Mouse (Mus musculus) layer of hippocampus, adult 11-12 months (tissue): ENCODE measurements around the gene Ciz1.

Source experiments
- DNase-seq: peaks from one replicate; pipeline ENCODE4 v3.0.0; 2022; ENCODE audit warnings: low spot score

The Ciz1 gene

DNA sequence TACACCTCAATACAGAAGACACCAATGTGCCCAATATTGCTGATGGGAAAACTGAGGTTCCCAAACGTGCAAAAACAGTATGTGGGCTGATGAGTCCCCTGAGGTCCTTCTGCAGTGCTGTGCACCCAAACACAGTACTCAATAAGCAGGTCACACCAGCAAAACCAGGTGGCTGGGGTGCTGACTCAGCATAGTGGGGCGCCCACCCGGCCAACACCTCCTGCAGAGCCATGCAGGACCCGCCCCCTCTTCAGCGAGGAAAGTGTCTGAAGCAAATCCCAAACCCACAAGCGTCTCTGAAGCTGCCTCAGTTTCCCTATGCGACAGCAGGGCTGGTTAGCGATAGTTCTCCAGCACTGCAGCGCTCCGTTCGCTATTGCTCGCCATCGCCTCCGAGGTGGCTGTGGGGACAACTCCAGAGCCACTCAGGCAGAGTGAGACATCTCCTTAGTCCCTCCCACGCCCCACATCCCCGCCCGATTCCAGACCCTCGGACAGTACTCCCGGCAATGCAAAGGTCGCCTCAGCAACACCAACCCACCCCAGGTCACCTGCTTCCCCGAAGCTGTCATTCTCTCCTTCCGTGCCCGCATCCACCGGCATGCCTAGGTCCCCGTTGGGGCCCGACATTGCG, 29.1 kb downstream of the Ciz1 start:
- no peak for DNase-seq

DNA sequence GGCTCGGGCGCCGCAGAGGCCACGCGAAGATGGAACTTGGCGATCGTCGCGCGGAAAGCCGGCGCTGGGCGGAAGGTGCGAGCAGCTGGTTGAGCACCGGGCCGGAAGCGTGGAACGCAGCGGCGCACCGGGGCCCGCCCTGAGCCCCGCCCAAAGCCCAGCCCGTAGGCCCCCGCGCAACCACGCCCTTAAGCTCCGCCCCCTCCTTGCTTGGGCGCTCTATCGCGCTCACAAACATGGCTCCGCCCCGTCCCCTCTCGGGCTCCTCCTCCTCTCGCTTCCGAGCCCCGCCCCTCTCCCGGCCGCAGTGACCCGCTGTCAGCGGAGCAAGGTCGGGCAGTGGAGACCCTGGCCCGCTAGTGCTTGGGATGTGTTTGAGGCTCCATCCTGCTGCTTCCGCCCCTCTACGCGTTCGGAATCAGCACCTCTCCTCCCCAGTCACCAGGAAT, 29.7 kb downstream of the Ciz1 start, which contains the start of gene 1110008P14Rik:
TSS of gene 1110008P14Rik (minus strand) at position 164 of the 449 bp plus-strand sequence.
- DNase-seq, result peak; percentile 92

DNA sequence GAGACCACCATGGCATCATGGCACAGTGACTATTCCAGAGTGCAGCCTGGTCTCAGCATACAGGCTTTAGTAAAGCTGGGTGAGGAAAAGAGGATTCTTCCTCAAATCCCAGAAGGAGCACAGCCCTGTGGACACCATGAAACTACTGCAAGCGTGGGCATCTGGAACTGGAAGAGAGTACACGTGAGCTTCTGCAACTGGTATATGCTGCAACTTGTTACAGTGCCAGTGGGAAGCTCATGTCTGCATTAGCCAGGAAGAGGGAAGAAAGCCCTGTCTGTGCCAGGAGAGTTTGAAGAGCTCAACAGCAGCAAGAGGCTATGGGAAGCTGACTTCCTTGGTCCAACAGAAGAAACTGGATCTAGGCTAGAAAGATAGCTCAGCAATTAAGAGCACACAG, 30.6 kb downstream of the Ciz1 start:
- DNase-seq, result no peak

DNA sequence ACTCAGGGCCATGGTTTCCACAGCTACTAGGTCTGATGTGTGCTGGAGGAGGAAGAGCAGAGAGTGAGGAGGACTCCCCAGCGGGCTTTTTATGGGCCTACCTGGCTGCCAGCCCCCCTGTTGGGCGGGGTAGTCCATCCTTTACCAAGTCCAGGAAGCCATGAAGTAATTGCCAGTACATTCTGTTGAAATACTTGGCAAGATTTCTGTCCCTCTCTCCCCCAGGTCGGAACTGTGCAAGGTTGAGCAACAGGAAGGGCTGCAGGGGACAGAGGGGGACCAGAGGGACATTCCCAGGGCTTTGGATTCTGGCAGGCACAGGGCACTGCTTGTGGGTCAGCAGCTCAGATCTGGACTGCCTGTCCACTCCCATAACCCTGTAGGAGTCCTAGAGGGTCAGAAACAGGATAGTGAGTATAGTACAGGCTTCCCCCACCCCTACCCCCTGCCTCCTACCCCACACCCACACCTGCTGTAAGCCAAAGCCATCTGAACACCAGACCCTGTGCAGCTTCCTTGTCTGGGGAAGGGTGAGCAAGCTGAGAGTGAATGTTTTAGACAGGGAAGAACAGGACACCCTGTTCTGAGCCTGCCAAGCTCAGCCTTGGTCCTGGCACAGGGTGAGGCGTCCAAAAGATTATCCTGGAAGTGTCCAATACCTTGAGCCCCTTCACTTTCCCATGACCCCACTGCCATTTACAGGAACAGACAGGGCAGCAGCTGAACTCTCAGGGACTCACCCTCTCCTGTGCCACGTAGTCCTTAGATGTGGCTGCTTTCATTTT, 35.8 kb downstream of the Ciz1 start, which contains the start of gene Lcn2:
TSS of gene Lcn2 (minus strand) at position 547 of the 785 bp plus-strand sequence.
- no peak for DNase-seq

DNA sequence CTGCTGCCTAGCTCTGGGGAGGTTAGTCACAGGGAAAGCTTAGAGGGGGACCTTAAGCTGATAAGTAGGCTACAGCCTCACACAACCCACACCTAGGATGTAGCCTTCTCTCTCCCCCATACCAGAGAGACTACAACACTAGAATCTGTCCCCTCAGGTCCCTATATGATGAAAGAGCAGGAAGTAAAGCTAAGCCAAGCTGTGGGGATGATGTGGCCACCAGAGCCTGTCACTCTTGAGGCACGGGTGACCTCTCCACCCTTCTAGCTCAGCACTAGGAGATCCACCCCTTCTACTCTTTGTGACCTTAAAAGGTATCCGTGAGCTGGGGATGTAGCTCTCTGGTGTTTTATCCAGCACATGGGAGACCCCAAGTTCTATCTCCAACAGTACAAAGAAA, 37.0 kb downstream of the Ciz1 start:
- no peak for DNase-seq

DNA sequence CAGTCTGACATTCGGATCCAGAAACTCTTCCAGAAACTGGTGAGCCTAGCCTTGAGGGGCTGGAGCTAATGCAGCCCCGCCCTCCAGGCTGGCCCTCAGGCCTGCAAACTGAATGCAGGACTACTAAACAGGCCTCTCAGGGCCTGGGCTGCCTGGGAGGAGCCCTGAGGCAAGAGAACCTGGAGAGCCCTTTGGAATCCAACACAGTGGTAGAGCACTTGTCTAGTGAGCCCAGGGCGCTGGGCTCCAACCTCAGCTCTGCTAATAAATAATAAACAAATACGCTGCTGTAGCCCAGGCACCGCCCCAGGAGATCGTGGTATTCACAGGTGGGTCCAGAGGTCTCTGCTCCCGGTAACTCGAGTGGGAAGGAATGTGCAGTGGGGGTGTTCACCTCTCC, 38.7 kb downstream of the Ciz1 start:
- DNase-seq, result no peak

DNA sequence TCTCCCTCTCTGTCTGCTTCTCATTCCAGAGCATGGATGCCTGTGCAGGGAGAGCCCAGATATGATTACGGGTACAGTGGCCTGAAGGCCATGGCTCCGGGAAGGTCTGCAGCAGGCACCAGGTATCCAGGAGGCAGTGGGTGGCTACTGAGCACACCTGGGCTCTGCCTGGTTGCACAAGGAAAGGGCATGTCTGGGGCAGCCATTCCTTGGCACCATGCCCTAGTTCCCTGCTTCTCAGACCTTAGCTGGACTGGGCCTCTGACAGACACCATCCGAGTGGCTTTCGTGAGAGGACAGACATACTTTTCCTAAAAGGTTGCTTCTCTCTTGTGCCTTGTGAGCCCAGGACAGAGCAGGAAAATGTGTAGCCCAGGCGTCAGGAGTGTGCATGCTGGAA, 39.9 kb downstream of the Ciz1 start:
- no peak for DNase-seq

DNA sequence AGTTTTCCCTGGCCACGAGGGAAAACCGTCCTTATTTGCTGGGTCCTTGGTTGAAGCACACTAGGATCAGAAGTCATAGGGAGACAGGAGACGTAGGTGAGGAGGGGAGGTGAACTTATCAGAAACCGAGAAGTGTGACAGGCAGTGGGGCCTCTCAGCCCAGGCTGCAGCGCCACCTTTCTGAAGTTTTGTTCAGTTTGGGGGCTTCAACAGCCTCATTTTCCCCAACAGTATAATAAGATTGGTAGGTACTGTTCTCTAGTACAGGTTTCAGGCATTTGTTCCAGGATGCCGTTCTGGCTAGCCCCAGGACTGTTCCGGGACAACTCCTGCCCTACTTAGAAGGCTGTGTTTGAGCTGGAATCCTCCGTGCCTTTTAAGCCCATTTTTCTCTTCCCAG, 42.8 kb downstream of the Ciz1 start:
- no peak for DNase-seq

DNA sequence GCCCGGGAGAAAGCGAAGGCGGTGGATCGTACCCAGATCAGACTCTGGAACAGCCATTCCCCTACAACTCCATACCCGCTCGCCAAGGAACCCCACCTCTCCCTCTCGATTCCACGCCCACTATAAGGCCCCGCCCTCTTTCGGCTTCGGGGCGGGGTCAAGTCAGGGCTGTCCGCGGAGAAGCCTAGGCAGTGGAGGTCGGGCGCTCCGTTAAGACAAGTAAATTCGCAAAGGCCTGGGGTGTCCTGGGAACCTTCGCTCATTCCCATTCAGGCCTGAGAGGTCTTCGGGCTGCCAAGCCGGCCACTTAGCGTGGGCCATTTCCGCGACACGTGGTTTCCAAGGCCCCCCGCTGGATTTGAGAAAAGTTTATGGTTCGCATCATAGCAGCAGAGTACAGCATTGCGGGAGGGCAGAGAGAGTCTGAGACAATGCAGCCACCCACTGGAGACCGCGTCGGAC, 43.4 kb downstream of the Ciz1 start, which contains the start of gene Ptges2:
TSS of gene Ptges2 (plus strand) at position 413 of the 462 bp plus-strand sequence.
- peak; percentile 91 for DNase-seq

DNA sequence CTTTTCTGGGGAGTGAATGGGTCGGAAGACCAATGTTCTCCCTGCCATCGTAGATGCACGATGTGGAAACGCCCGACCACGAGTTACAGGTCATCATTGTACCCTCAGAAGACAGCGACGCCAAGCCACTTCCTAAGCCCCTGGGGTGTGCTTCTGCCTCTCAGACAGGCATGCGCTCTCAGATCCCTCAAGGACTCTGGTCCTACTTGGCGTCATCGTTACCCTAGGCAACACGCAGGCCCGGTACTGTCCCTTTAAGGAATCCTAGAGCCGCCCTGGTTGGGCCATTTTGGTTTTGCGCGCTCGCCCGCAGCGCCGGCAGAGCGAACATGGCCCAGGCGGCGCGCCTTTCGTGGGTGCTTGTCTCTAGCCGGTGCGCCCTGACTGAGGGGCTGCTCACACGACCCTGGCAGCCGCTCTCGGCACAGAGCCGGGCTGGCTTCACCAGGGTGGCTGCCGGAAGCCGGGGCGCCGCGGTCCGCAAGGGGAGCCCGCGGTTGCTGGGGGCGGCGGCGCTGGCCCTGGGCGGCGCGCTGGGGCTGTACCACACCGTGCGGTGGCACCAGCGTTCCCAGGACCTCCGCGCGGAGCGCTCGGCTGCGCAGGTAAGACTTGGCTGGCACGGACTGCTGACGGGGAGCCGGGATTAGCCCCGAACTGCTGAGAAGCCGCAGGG, 44.0 kb downstream of the Ciz1 start:
- peak; percentile 94 for DNase-seq

DNA sequence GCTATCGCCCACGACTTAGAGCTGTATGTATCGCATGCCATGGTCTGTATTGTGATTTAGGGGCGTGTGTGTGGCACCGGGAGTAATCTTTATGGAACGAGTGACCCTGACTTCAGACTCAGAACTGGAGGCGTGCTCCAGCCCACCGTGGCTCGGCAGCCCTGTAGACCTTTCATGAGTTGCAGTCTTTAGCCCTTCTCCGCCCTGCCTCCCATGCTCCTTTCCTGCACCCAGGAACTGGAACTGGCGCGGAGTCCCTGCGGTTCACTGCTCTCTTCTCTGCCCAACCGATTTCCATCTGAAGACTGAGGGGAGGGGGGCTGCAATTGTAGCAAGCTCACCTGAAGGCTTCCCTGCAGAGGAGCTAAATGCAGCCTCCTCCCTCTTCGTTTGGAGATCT, 44.6 kb downstream of the Ciz1 start:
- DNase-seq, result no peak

DNA sequence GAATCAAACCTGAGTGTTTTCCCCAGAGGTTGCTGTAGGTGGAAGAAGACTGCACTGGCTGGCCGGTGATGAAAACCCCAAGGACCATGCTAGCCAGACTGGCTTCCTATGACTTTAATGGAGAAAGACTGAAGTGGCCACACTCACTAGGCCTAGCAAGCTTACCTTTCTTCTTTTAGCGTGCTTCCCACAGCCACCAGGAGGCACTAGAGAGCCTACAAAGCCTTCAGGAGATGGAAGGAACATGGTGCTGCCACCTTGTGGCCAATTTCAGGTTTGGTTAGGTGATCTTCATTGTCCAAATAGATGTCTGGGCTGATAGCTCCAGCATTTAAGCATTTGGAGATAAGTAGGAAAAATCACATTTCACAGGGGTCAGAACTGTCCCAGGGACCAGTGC, 52.5 kb downstream of the Ciz1 start:
- peak; percentile 98 for DNase-seq

DNA sequence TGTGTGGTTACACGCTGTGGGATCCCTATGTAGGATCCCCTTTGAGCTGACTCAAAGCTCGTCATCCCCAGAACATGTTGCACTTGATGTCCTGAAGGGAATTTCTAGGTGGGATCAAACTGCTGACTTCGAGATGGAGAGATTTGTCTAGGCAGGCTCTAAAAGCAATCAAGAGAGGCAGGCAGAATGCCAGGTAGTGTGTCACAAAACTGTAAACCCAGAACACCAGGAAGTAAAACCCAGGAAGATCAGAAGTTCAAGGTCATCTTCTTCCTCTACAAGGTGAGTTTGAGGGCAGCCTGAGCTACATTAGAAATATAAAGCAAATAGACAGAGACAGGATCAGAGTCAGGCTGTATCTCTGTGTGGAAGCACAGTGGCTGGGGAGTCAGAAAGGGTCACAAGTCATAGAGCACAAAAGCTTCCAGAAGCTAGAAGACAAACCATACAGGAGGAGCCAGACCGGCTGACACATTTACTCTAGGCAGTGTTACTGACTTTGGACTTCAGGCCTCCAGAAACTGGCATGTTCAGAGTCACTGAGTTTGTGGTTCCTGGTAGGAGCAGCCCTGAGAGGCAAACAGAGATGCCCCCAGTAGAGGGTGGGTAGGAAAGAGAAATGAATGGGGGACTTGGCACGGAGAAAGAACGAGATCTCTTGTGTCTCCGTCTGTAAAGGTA, 55.2 kb downstream of the Ciz1 start:
- no peak for DNase-seq

DNA sequence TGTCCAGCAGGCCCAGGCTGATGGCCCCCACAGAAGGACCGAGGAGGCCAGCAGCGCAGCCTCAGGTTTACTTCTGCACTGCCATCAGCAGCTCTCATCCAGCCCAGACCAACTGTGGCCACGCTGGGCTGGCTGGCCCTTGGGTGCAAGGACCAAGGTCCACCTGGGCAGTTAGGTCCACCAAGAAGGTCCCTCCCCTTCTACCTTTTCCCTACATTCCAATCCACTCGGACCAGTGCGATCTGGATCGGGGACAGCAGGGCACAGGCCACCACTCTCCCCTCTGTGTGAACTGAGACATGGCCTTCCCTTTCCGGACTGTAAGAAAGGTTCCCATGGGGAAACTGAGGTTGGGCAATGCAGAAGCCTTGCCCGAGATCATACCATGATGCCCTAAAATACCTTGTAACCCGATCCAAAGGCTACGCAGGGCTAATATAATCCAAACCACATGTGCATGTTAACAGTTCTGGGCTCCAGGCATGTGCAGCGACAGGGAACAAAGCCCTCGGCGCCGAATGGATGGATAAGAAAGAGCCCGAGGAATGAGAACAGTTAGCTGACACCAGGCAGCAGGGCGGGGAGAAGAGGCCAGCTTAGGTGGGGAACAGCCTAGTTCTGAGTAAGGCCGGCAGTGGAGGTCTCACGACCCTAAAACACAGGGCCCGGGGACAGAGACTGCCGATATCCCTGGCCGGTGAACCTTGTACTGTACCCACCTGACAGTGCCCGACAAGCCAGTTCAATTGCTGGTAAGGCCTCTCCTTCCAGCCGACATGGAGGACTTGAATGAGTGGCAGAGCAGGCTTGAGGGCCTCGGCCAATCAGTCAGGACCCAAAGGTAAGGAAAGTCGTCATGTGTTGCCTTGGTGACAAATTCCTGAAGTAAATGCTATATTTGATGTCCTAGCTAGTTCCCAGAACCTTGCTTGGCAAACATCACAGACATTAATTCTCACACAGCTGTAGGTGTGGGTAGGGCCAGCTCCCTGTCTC, 56.6 kb downstream of the Ciz1 start:
- no peak for DNase-seq

DNA sequence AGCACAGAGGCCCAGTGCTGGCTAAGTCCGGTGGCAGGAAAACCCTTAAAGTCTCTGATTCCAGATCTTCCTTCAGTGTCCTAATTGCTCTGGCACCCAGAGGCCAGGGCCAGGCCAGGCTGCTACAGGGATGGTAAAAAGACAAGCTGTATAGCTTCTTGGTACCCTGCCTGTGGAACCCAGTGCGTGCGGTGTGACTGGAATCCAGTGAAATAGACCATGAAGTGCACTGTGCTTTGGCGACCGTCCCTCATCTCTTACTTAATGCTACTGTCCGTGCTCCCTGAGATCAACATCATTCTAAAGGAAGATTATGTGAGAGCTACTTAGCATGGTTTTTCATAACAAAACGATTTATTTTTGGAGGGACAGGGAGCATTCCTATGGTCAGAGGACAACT, 59.3 kb downstream of the Ciz1 start:
- DNase-seq, result no peak

DNA sequence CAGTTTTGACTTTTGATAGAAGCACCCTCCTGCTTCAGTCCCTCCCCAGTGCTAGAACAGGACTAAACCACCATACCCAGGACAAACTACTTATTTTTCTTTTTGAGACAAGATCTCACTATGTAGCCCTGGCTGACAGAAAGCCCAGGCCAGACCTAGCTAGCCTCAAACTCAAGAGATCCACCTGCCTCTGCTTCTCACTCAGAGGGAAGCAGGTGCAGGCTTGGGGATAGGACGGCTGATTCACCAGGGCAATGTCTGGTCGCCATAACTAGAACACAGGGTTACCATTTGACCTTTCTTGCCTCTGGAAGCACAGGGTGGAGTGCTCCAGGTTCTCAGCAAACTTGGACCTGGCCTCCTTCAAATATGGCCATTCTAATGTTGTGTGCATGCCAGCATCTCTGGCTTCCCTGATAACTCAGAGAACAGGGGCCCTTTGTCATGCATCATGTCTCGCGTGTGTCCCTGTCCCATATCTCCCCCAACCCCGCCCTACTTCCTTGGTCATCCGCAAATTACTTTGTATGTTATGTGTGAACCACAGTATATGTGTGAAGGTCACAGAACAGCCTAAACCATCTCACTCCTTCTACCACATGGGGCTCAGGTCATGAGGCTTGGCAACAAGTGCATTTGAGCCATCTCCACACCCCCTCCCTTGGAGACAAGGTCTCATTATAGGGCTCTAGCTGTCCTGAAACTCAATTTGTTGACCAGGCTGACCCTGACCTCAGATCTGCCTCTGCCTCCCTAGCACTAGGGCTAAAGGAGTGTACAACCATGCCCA, 60.8 kb downstream of the Ciz1 start:
- no peak for DNase-seq

DNA sequence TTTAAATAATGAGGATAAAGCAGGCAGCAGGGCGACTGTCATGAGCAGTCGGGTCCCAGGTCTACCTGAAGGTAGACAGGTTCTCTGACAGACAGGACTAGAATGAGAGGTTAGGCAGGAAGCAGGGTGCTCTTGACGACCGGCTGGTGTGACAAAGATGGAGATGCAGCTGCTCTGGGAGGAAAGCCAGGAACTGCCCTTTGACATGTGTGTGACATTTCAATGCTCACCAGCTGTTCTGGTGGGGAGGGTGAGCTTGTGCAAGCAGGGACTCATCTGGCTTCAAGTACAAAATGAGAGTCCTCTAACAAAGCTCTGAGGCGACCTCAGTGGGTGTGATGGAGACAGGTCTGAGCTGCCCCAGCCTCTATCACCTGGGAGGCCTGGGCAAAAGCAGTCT, 61.8 kb downstream of the Ciz1 start:
- DNase-seq, result no peak

DNA sequence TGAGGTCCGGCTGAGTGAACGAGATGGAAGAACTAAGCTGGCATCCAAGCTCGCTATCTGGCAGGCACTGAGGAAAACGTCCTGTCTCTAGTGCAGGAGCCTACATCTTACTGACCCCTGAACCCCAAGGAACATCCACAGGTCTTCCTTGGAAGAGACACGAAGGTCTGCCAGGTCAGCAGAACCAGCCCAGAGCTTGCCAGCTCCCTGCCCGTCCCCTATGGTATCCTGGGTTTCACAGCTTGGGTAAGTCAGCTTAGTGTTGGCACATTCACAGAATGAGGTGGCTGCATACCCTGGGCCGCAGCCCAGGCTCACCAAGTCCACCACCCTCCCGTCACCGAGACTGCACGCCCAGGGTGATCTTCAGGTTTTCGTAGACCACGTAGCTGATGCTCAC, 63.7 kb downstream of the Ciz1 start:
- no peak for DNase-seq

DNA sequence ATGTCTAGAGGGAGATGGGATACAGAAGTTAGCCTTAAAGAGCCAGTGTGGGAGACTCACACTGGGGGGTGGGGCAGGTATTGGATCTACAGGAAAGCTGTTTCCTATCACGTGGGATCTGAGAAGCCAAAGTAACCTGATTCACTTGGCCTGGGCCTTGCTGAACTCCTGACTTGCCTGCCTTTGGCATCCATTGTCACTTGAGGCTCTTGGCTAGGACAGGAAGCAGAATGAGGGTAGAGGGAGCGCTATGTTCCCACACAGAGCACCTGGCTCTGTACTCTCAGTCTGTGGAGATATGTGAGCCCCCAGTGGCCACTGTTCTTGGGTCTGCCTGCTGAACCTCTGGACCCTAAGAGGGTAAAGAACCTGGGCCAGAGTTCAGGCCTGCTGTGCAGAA, 64.4 kb downstream of the Ciz1 start:
- DNase-seq, result no peak

DNA sequence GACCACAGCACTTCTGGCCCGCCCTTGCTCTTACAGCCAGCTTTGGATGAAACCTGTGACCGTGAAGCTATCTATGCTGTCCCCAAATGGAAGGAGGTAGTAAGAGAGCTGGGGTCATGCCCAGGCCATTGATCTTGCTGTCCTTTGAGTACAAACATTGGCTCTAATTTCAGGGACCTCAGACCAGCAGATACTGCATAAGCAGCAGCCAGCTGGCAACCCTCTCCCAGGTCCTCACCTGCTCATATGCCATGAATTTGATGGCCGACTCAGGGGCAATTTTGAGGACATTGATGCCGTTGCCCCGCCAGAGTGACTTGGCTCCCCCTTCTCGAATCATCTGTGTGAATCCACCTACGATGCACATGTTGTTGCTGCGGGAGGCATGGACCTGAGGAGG, 65.4 kb downstream of the Ciz1 start:
- no peak for DNase-seq
